Mouse (Mus musculus): ENCODE measurements around the gene Cox10. TPM values are rescaled to one million over a fixed set of nuclear protein-coding genes. Genes with fewer than 3 reads are reported as not detected.

Gene Cox10
- polyA plus RNA-seq, 1 experiment = 18.5 TPM

GRCm38 (mm10) chr11:63924286-63924930, 154.9 kb downstream of the Cox10 start:
- Histone ChIP-seq H3K27ac (ENCODE audit: insufficient read depth, low read length) (no peak overlapping the region), H3K4me3 (ENCODE audit: insufficient read depth, low read length) (no peak overlapping the region), H3K4me1 (ENCODE audit: control insufficient read depth, insufficient read depth, low read length) (no peaks in the 10 kb centered on the region)
- TF ChIP-seq CTCF (IDR thresholded peaks at IDR 0.05; ENCODE audit: extremely low read depth, insufficient read depth, low read length) (no peak), POLR2A (IDR thresholded peaks at IDR 0.05; ENCODE audit: extremely low read depth, insufficient read depth, low read length) (no peak)

DNA sequence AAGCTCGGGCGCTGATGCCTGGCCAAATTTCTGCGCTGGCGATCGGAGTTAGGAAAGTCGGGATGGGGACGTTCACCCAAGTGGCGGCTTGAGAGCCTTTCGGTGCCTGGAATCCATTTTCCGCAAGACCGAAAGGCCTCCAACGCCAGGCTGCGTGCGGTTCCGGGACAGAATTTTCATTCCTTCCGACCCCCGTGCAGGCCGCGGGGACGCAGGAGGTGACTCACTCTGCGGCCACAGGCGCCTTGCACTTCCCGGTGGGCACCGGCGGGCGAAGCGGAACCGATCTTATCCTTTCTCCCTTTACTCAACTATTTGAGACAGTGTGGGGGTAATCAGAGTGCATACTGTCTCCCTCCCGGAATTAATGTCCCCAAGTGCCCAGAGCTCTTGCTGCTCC, 155.9 kb downstream of the Cox10 start:
- TF ChIP-seq POLR2A (IDR thresholded peaks at IDR 0.05; ENCODE audit: extremely low read depth, insufficient read depth, low read length) (no peak), CTCF (IDR thresholded peaks at IDR 0.05; ENCODE audit: extremely low read depth, insufficient read depth, low read length) (no peak)
- Histone ChIP-seq H3K4me1 (ENCODE audit: control insufficient read depth, insufficient read depth, low read length) (no peaks in the 10 kb centered on the region), H3K27ac (ENCODE audit: insufficient read depth, low read length) (no peak overlapping the region), H3K4me3 (ENCODE audit: insufficient read depth, low read length) (no peak overlapping the region)

DNA sequence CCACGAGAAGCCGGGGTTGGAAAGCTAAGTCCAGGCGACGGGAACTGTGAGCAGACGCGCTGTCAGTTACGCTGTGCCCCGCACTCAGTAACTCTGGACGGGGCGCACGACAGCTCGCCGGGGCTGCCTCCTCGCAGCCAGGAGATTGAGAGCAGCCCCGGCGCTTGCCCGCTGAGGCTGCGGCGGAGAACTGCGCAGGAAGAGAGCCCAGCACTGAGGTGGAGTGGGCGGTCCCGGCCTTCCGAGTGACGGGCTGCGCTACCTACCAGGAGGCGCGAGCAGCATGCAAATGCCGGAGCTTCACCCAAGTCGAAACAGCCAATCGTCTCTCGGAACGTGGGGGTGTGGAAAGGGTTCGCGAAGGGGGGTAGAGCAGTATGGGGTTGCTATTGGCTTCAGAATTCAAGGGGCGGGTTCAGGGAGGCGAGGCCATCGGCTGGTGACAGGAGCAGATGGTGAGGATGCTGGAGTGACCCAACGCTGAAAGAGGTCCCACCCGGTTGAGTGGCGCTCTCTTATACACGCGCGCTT, 157.1 kb downstream of the Cox10 start, which contains the start of gene Hs3st3b1:
Gene Hs3st3b1 (minus strand): TSS at position 200 of the 531 bp plus-strand sequence.
- H3K4me1 ChIP-seq (ENCODE audit: control insufficient read depth, insufficient read depth, low read length) = no peaks in the 10 kb centered on the region
- peak; percentile 12; the same call in 1 of the 2 replicates for TF ChIP-seq POLR2A (IDR thresholded peaks at IDR 0.05; ENCODE audit: extremely low read depth, insufficient read depth, low read length)
- TF ChIP-seq CTCF (IDR thresholded peaks at IDR 0.05; ENCODE audit: extremely low read depth, insufficient read depth, low read length) = no peak
- H3K27ac ChIP-seq (ENCODE audit: insufficient read depth, low read length) = no peak within 1 kb of the TSS
- H3K4me3 ChIP-seq (ENCODE audit: insufficient read depth, low read length) = peak within 1 kb of the TSS; percentile 8; the same call in 1 of the 2 replicates

DNA sequence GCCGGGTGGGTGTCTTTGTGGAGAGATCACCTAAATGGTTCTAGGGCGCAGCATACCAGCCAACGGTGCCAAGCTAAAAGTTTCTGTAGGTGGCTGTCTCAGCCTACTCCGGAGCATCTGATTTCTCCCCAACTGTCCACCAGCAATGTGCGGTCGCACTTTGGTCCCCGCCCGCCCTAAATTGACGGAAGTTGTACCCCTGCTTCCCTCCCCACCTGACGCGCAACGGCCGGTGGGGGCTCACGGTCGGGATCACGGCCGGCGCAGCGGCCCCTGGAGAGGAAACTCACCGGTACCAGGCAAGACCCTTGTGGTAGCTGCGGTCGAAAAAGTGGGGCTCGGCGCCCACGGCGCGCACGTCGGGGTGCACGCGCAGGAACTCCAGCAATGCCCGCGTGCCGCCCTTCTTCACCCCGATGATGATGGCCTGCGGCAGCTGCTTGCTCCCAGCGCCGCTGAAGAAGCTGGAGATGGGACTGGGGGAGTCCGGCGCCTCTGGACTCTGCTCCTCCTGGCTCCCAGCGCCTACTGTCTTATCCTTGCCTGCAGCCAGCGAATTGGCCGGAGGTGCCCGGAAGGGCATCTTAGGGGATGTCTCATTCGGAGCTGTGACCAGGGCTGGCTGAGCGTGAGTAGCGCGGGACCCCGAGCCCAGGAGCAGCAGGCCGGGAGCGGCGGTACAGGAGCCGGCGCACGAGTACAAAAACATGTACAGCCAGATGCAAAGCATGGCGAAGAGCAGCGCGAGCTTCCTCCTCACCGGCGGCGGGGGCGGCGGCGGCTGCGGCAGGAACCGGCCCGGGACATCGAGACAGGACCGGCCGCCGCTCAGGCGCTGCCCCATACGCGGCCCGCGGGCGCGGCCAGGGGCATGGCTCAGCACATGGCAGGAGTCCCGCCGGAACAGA, 158.0 kb downstream of the Cox10 start:
- Histone ChIP-seq H3K27ac (ENCODE audit: insufficient read depth, low read length) (no peak overlapping the region), H3K4me3 (ENCODE audit: insufficient read depth, low read length) (peak overlapping the region; percentile 29; the same call in 1 of the 2 replicates), H3K4me1 (ENCODE audit: control insufficient read depth, insufficient read depth, low read length) (no peaks in the 10 kb centered on the region)
- TF ChIP-seq CTCF (IDR thresholded peaks at IDR 0.05; ENCODE audit: extremely low read depth, insufficient read depth, low read length) = no peak

- TF ChIP-seq CTCF (IDR thresholded peaks at IDR 0.05; ENCODE audit: extremely low read depth, insufficient read depth, low read length) = peak; percentile 46; the same call in 1 of the 2 replicates
- no peak for TF ChIP-seq POLR2A (IDR thresholded peaks at IDR 0.05; ENCODE audit: extremely low read depth, insufficient read depth, low read length)
- Histone ChIP-seq H3K4me1 (ENCODE audit: control insufficient read depth, insufficient read depth, low read length) (no peaks in the 10 kb centered on the region), H3K4me3 (ENCODE audit: insufficient read depth, low read length) (peak overlapping the region; percentile 29; the same call in 1 of the 2 replicates), H3K27ac (ENCODE audit: insufficient read depth, low read length) (no peak overlapping the region)
Observed at GRCm38 (mm10) chr11:63920531-63920930, 158.7 kb downstream of the Cox10 start.

DNA sequence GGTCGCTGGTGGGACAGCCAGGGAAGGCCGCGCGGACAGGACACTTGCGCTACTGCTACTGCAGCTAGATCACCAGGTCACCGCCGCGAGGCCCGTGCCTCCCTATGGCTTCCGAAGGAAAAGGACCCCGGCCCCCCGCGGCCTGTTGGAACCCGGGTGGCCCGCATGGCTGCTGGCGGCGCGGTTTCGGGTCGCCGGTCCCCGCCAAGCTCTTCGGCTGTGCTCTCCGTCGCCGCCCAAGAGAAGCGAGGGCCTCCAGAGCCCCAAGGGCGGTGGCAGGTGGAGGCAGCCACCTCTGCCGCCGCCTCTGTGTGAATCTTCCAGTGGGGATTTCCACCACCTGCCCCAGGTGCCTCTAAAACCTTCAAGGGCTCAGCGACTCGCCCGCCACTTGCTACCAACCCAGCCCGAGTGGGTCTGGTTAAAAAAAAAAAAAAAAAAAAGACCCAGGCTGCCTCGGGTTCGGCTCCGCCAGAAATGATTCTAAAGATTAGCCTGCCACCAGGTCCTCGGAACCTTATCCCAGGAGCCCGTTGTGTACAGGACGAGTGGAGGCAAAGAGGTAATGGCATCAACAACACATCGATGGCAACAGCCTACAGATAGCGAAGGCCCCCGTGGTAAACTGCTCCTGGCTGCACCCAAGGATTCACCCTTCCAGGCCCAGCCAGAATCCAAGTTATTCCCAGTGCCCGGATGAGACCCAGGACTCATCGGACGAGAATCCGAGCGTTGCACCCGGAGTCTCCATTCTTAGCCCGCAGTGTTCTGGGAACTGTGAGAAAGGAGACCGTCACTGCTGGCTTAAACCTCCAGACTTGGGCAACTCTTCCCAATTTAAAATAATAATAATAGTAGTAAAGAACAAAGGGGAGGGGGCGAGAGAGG, 159.8 kb downstream of the Cox10 start:
- H3K27ac ChIP-seq (ENCODE audit: insufficient read depth, low read length) = no peak overlapping the region
- H3K4me1 ChIP-seq (ENCODE audit: control insufficient read depth, insufficient read depth, low read length) = no peaks in the 10 kb centered on the region
- TF ChIP-seq POLR2A (IDR thresholded peaks at IDR 0.05; ENCODE audit: extremely low read depth, insufficient read depth, low read length) (no peak), CTCF (IDR thresholded peaks at IDR 0.05; ENCODE audit: extremely low read depth, insufficient read depth, low read length) (no peak)
- no peak overlapping the region for H3K4me3 ChIP-seq (ENCODE audit: insufficient read depth, low read length)

GRCm38 (mm10) chr11:63918321-63919105, 160.8 kb downstream of the Cox10 start:
- Histone ChIP-seq H3K27ac (ENCODE audit: insufficient read depth, low read length) (no peak overlapping the region), H3K4me1 (ENCODE audit: control insufficient read depth, insufficient read depth, low read length) (no peaks in the 10 kb centered on the region), H3K4me3 (ENCODE audit: insufficient read depth, low read length) (no peak overlapping the region)
- TF ChIP-seq CTCF (IDR thresholded peaks at IDR 0.05; ENCODE audit: extremely low read depth, insufficient read depth, low read length) = no peak
- no peak for TF ChIP-seq POLR2A (IDR thresholded peaks at IDR 0.05; ENCODE audit: extremely low read depth, insufficient read depth, low read length)

GRCm38 (mm10) chr11:63917561-63917960, 161.7 kb downstream of the Cox10 start:
- H3K4me3 ChIP-seq (ENCODE audit: insufficient read depth, low read length) = no peak overlapping the region
- H3K27ac ChIP-seq (ENCODE audit: insufficient read depth, low read length) = no peak overlapping the region
- TF ChIP-seq POLR2A (IDR thresholded peaks at IDR 0.05; ENCODE audit: extremely low read depth, insufficient read depth, low read length) = no peak
- no peak for TF ChIP-seq CTCF (IDR thresholded peaks at IDR 0.05; ENCODE audit: extremely low read depth, insufficient read depth, low read length)
- H3K4me1 ChIP-seq (ENCODE audit: control insufficient read depth, insufficient read depth, low read length) = no peaks in the 10 kb centered on the region

Data from cortical plate, adult 2 months (tissue).